Mouse (Mus musculus) B cell, adult 2 months (primary cell): ENCODE results near the gene Plxnb2.

Experiments
- DNase-seq, 2 experiments: peaks; one replicate each; pipeline ENCODE4 v3.0.0; 2022

The Plxnb2 gene

DNA sequence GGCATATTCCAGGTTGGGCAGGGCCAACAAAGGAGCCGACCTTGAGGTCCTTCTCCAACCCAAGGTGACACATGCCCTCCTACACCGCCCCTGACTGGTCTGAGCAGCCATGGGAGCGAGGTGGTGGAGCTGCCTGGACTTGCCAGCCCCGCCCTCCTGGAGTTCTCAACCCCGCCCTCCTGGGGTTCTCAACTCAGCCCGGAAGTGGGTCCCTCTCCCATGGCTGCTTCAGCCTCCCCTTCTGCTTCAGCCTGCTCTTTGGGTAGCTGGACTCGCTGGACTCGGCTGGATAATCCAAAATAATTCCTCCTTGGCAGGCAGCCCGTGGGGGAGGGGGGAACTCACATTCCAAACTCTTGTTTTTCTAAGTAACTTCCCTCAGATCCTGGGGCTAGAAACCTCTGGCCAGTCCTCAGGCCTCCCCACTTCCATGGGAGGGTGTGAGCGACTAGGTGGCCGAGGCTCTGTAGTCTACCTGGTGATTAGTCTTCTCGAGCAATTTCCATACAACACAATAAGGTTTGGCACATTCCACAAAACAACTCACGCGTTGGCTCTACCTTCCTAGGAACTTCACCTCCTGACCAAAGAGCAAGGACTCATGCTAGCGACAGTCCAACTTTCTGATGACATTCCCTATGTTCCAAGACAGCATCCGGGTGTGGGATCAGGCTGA, 1.5 kb downstream of the Plxnb2 start:
- peak; percentile 21 to 26 for DNase-seq

DNA sequence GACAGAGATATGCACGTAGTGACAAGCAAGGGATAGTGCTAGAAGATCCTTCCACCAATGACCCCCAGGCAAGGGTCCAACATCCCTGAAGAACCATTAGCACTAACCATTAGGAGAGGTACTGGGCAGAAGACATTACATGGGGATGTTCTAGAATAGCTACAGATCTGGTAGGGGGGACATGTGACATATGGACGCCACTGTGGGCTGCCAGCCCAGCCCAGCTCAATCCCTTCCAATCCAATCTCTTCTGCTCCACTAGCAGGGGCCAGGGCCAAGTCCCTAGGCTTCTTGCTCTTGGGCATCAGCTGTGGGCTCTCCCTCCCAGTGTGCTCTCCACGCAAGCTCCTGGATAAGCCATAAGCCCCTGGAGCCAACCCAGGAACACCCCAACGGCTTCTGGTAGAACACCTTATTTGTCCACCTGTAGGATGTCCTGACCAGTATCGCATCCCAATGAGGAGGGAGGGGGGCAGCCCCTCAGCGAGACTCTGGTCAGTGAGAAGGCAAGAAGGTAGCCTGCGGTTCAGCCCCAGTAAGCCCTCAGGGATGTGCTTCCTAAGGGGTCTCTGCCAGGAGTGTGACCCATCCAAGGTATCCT, 2.2 kb downstream of the Plxnb2 start:
- DNase-seq, result no peak

DNA sequence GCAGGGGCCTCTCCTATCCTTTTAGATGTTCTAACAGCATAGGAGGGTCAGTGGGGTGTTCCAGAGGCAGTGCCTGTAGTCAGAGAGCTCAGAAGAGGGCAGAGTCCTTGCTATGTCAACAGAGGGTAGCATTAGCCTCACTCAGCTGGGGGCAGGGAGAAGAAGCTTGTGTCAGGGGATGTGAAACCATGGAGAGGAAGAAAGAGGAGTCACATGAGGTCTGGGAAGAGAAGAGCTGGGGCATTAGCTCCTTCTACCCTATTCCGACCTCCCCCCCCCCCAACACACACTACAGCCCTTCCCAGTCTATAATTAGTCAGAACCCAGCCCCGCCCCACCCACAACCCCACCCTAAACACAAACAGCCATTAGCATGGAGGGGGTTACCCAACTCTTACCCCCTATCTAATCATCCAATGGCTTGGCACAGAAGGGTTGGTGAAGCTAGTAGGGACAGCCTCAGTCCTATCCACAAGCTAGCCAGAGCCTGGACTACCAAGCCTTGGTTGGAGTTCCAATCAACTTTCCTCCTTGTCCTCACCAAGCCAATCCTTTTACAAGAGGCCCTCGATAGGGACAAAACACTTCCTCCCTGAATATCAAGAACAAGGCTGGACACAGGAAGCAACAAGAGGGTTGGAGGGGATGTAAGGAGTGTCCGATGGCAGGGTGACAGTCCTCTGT, 2.9 kb downstream of the Plxnb2 start:
- DNase-seq, result peak; percentile 26 to 30

DNA sequence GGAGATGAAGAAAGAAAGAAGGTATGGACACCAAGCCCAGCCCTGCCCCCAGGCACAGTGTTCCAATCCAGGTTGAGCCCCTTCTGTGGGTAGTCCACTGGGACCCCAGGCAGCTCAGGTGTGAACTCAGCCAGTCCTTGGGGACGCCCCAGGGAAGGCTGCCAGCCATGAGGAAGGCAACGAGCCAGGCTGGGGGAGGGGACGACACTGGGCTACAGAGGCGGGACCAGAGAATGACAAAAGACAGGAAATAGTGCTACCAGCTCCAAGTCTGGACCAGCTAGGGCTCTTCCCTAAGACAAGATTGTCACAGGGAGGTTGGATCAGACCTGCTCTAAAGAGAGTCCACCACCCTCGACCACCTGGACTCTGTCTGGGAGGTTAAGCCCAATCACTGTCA, 3.5 kb downstream of the Plxnb2 start:
- peak; percentile 52 to 64 for DNase-seq

DNA sequence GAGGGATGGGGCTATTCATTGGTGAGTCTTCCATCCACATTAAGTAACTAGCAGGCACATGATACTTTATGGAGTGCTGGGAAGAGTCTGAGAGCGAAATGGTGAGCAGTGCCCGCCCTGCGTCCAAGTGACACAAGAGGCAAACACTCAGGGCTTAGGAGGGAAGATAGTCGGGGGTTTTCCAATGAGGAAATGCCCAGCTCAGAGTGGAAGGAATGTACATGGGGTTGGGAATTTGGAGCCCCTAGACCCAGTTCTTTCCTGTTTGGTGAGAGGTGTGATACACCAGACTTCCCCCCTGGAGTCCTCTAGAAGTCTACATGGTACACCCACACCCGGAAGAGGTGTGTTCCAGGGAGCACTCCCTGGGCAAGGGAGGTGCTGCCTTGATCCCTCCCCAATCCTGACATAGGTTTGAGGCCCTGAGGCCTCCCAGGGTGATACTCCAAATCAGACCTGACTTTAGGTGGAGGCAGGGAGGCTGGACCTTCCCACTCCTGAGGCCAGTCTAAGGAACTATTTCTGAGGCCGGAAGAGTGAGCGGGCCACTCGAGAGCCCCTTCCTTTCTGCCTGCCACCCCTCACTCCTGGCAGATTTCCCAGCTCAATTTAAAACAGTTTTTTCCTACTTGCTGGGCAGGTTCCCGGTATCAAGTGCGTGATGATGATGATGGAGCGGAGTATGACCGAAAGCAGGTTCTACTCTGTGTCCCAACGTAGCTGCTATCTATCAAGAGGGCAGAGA, 5.0 kb downstream of the Plxnb2 start:
- no peak for DNase-seq

DNA sequence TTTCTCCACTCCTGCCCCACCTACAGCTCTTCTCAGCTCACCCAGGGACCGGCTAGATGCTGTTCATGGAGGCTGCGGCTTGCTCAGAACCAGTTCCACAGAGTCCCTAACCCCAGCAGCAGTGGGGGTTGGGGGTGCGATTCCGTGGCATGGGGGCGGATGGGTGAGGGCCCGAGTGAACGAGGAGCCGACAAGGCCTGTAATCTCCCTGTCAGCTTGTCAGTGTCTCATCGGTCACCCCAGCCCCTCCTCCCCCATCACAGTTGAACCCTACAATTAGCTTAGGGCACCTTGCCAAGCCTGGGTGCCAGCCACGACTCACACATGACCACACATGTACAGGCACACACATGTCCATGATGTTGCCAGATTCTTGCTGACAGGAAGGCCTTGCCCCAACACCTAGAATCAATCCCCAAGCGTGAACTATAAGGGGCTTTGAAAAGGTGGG, 5.7 kb downstream of the Plxnb2 start:
- DNase-seq, result no peak

DNA sequence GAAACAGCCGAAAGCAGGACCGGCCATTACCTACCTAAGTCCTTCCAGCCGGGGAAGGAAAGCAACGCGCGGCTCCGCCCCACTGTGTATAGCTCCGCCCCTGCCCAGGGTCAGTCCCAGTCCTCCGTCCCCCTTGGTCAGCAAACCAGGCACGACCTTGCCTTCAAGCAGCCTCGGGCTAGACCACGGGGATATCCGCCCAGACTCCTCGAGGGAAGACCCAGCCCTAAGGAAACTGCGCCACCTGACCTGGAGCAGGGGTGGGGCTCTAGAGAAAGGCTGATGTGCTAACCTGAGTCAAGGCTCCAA, 6.7 kb downstream of the Plxnb2 start:
- peak in 1 of 2 experiments; percentile 36 for DNase-seq

DNA sequence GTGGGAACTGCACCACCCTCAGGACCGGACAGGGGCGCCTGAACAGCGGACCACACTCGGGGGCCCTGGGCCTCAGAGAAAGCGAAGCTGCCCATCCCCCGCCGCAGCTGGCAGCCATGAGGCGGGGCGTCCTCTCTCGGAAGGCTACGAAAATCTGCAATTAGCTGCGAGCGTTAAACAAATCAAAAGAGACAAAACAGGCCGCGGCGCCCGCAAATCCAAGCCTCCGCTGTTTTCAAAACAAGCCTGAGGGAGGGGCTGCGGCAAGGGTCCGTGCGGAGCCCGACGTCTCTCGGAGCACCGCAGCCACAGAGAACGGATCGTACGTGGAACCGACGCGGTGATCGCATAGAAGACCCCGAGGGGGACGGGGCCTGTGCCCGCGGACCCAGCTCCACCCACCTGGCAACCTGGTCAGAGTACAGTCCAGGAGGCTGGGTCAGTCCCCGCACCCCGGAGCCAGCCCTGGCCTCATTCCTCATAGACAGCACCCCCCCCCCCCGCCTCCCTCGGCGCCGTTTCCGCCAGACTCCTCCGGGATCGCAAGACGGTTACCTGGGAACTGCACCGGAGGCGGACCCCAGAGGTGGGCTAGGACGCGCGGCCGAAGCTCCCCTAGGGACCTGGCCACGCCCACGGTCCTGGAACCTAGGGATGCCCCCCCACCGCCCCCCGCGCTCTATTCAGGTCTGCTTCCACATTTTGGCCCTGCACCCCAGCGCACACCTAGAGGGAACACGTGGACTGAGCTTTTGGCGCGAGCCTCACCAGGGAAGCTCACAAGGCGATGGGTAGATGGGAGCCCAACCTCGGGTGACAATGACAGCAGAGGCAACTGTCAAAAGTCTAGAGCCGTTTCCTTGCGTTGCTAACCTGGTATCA, 7.3 kb downstream of the Plxnb2 start:
- DNase-seq, result peak; percentile 53 to 58

DNA sequence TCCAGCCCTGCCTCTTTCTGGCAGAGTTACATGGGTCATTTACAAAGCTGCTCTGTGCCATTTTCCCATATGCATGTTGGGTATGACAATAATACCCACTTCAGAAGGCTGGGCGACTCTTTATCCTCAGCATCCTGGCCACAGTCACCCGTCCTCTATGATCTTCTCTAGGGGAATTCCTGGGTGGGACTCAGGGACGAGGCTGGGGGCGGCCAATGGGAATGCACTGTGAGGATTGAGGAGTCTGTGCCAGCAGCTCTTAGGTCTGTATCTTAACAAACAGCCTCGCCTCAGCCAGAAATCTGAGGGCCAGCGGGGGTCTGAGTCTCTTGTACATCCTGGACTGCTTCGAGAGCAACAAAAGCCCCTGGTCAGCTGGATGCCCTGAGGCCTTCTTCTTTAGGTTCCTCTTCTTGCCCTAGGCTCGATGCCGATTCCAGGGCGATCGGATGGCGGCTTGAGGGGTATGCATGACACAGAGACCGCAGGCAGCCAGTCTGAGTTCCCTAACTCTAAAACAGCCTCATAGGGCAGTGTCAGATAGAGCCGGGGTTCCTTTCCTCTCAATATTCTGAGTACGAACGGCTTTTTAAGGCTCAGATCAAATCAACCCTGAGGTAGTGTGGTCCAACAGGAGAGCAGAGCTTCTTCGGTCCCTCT, 8.2 kb downstream of the Plxnb2 start:
- peak in 1 of 2 experiments; percentile 25 for DNase-seq

DNA sequence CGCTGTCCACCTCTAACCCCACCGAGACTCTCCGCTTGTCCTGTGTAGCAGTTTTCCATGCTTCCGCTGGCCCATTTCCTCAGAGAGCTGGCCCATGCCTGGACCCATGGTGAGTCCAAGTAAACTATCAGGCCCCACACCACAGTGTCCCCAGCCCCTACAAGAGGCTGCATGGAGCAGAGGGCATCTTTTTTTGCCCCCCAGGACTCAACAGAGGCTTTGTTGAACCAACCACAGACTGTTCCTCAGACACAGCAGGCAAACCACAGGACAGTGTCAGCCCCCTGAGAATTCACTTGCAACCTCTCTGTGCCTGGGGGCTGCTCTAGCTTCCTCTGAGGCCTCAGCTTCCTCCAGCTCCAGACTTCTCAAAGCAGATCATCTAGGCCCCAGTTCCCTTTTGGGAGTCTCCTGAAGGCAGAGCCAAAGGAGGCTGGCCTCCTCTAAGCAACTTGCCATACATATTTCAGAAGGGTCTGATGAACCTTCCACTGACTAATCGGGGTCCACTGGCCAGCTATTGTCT, 9.0 kb downstream of the Plxnb2 start:
- DNase-seq, result no peak

DNA sequence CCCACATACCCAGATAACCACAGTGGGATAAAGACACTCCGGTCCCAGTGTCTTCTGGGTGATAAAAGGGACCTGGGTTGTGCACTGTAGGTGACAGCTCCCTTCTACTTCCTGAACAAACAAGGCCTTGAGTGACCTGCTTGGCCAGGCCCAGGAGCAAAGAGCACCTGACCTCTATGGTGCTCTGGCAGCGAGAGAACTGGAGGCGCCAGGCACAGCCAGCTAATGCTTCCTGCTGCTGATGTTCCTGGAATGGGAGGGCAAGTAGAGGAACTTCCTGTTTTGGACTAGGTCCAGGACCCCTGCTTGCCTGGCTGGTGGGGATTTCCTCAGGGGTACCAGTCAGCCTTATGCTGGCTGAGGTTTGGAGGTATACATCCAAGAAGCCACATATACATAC, 10.5 kb downstream of the Plxnb2 start:
- DNase-seq, result no peak

DNA sequence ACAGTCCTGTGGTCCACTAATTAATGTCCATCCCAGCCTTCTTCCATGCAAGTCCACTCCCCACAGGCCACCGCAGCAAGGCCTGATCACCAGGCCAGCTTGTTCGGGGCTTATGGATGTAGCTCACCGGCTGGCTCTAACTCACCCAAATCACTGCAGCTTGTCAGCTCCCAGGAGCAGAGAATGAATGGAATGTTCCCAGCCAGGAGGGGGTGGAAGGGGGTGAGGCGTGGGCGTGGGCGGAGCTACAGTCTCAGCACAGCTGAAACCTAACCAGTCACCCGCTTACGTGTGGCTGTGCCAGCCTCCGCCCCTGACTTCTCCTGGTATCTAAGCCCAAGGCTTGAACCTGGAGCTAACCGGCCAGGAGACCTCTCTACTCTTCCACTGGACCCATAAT, 11.2 kb downstream of the Plxnb2 start:
- no peak for DNase-seq

DNA sequence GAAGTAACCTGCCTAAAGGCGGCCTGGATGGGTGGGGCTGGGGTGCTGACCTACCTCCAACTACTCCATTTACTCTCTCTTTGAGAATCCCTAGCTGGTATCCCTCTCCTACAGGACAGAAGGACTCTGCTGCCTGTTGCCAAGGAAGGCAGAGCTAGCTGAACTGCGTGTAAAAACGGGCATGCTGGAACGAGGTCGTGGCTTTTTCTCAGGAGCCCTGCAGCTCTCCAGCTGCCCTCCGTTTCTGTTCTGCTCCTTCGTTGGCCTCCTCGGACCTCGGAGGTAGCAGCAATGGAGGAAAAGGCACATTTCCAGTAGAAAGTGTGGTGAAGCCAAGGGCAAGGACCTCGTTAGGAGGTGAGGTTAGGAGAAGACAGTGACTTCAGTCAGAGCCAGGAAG, 11.7 kb downstream of the Plxnb2 start:
- no peak for DNase-seq

DNA sequence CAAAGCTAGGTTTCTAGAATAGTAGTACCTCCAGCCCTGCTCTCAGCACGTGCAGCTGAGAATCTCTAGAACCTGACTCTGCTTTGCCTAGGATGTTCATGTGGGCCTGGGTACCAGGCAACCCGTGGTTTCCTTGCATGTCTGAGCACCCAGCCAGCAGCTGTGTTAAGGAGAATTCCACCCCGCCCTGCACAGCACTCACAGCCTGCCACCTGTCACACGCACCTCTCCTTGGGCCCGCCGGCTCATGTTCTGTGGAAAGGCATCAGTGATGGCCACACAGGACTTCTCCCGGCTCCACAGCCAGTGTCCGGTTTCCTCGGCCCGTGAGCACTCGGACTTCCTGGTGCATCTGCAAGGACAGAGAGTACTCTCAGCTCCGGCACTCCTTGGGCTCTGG, 15.1 kb downstream of the Plxnb2 start:
- DNase-seq, result no peak

DNA sequence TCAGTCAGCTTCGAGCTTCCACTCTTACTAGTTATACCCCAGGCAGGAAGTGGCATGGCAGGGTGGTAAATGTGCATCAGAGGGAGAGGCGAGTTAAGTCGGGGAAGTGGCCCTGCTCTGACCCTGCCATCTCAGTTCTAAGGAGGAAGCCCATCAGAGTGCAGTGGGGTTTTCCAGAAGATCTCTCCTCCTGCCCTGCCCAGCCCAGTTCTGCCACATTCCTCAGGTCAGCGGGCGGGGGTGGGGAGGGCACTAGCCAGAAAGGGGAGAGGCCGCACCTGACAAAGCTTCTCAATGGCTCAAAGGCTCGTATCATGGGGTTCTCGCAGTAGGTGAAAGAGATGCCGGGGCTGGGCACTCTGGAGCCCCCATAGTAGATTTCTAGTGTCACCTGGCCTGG, 19.2 kb downstream of the Plxnb2 start:
- DNase-seq, result no peak

DNA sequence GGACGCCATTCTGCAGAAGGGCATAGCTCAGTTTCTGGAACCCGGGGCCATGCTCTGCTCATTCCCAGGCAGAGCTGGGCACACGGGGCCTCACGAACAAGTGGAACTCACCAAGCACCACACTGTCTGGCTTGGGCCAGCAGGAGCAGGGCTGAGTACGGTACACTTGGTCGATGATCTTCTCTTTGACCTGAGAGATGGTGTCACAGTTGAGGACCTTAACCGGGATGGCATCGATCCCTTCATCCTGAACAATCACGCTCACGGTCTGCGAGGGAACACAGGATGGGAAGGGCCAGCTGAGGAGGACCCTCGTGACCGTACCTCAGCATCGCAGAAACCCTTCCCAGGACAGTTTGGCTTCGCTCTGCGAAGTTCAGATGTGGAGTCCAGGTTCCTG, 22.1 kb downstream of the Plxnb2 start:
- no peak for DNase-seq

DNA sequence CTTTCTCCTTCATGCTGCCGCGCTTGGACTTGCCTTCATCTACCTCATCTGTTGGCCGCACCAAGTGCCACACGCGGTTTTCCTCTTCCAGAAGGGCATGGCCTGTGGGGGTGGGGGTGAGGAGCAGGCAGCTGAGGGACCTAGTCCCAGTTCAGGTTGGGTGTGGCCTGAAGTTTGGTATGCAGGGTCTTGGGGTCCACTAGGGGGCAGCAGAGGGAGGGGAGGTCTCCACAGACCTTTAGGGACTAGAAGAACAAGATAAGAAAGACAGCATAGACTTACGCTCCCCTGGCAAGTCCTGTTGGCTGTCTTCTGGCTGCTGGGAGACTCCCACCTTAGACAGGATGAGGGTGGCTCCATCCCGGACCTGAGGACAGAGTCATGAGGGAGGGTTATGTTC, 22.6 kb downstream of the Plxnb2 start:
- peak; percentile 88 to 91 for DNase-seq

DNA sequence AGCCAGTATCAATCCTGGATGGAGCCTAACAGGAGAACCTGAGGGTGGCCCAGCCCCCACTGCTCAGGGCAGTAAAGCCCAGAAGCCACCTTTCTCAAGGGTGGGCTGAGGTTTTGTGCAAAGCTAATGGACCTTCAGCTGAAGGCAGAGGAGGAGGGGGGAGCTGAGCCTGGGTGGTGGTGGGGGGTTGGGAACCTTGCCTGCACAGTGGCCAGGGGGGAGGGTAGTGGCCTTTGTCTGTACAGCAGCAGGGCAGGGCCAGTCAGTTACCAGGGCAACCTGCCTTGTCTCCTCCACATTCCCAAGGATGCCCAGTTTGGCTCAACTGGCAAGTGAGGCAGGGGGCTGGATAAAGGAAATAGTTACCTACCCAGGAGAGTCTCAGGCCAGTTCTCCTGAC, 28.3 kb downstream of the Plxnb2 start:
- no peak for DNase-seq

DNA sequence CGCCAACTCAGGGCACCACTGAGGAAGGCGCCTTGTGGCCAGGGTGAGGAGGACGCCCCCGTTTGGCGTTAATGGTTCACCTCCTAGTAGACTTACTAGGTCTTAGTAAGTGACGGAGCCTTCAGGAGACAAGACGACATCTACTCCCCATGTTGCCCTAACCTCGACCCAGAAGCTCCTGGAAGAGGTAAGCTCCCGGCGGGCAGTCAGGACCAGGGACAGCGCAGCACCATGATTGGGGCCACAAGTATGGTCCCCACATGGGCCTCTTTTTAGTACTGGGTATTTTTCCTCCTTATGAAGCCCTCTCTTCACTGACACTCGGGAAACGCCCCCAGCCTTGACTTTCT, 30.6 kb downstream of the Plxnb2 start:
- peak in 1 of 2 experiments; percentile 71 for DNase-seq

DNA sequence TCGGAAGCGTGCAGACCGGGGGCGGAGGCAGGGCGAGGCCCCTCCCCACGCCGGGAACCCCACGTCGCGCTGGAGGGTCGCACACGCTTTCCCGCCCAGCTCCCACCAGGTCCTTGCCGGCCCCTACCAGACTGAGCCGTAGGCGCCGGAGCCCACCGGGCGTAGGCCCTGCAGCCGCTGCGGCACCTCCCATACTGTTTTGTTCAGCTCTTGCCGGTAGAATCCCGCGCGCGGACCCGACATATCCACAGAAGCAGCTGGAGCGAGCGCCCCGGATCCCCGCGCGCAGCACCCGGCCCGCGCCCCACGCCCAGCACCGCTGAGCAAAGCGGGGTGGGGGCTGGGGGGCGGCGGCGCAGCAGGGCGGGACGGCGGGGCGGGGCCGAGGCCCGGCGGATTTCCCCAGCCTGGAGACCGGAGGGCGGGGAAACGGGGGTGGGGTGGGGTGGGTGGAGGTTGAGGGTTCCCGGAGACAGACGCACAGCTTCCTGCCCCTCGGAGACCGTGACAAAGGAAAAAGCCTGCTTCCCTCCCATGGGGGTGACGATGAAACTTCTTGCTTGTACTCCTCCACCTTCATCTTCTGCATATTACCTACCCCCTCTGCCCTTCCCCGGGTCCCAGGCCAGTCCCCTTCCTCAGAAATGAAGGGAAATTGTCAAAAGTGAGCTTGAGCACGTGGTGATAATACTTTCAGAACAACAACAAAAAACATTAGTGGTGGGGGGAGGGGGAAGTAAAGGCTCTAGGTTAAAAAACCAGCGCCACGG, 31.1 kb downstream of the Plxnb2 start, which contains the start of gene Mapk11:
Gene Mapk11, minus strand, starts transcription at position 358 of the 770 bp plus-strand sequence.
- DNase-seq, result peak; percentile 63 to 71
